Mouse (Mus musculus): Measurements from ENCODE around the gene Lrrc43. TPM values are rescaled to one million over a fixed set of nuclear protein-coding genes. Genes with fewer than 3 reads are reported as not detected.

The Lrrc43 gene
- polyA plus RNA-seq, 2 experiments = not detected

GRCm38 (mm10) chr5:123530056-123530455 lies 41.0 kb downstream of the Lrrc43 start:
- Histone ChIP-seq H3K4me3 (replicated peaks; ENCODE audit: low read length) (no peak overlapping the region), H3K9me3 (ENCODE audit: control insufficient read depth, low read length) (no peaks in the 10 kb centered on the region), H3K4me1 (ENCODE audit: control insufficient read depth, insufficient read depth, low read length) (no peaks in the 10 kb centered on the region), H3K36me3 (ENCODE audit: control insufficient read depth, insufficient read depth, low read length) (peaks cover 71% of the 10 kb centered on the region), H3K27me3 (ENCODE audit: control insufficient read depth, insufficient read depth, low read length) (no peaks in the 10 kb centered on the region), H3K27ac (replicated peaks; ENCODE audit: low read depth, low read length) (no peak overlapping the region), H3K9ac (ENCODE audit: low read depth, low read length, severe bottlenecking) (no peak overlapping the region), H3K4me2 (replicated peaks; ENCODE audit: low read depth, low read length, severe bottlenecking) (no peak overlapping the region)
- no peak for TF ChIP-seq POLR2A (IDR thresholded peaks at IDR 0.05; ENCODE audit: borderline replicate concordance, extremely low read depth, insufficient read depth, insufficient read length)
- 89% methylated on average over 8 of the region's 8 CpGs for WGBS
- ATAC-seq (ENCODE audit: low FRiP score, low read depth) (no peak), DNase-seq (ENCODE audit: low spot score) (no peak)

DNA sequence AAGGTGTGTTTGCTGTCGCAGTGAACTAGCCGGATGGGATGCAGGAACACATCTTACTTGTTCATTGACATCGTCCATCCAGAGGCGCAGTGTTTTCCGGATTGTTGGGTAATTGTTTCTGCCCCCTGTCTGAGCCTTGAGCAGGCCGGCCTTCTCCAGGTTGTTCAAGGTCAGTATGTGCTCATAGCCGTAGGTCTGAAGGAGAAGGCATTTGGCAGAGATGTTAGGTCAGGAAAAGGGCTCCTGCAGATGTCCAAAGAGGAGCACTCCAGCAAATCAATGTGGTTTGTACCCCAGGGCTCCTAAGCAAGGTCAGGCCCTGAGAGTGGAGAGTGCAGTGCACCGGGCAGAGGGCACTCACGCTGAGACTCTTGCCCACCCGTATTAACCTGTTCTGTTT lies 44.7 kb downstream of the Lrrc43 start:
- WGBS = 96% methylated on average over 10 of the region's 10 CpGs
- Histone ChIP-seq H3K4me2 (replicated peaks; ENCODE audit: low read depth, low read length, severe bottlenecking) (no peak overlapping the region), H3K27me3 (ENCODE audit: control insufficient read depth, insufficient read depth, low read length) (no peaks in the 10 kb centered on the region), H3K27ac (replicated peaks; ENCODE audit: low read depth, low read length) (no peak overlapping the region), H3K9ac (ENCODE audit: low read depth, low read length, severe bottlenecking) (no peak overlapping the region), H3K4me1 (ENCODE audit: control insufficient read depth, insufficient read depth, low read length) (no peaks in the 10 kb centered on the region), H3K36me3 (ENCODE audit: control insufficient read depth, insufficient read depth, low read length) (peaks cover 75% of the 10 kb centered on the region), H3K4me3 (replicated peaks; ENCODE audit: low read length) (no peak overlapping the region), H3K9me3 (ENCODE audit: control insufficient read depth, low read length) (no peaks in the 10 kb centered on the region)
- ATAC-seq (ENCODE audit: low FRiP score, low read depth) (no peak), DNase-seq (ENCODE audit: low spot score) (no peak)
- TF ChIP-seq POLR2A (IDR thresholded peaks at IDR 0.05; ENCODE audit: borderline replicate concordance, extremely low read depth, insufficient read depth, insufficient read length) = no peak

DNA sequence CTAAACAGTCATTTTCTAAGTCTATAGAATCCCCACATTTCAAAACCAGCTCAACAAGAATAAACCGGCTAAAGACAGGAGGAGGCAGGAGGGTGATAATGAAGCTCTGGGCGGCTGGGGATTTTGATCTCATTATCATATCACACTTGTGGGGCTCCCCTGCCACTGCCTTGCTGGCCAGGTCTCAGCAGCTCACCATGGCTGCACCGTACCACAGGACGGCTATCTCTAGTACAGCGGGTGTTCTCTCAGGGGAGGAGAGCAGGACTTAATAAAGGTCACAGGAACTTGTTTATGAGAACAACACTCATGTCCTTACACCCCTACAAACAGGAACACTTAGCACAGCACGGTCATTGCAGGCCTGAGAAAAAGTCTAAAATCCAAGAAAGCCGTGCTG lies 66.6 kb downstream of the Lrrc43 start:
- no peak overlapping the region for H3K27ac ChIP-seq (replicated peaks; ENCODE audit: low read depth, low read length)
- ATAC-seq (ENCODE audit: low FRiP score, low read depth) (no peak), DNase-seq (ENCODE audit: low spot score) (no peak)
- no peak for TF ChIP-seq POLR2A (IDR thresholded peaks at IDR 0.05; ENCODE audit: borderline replicate concordance, extremely low read depth, insufficient read depth, insufficient read length)
- no peaks in the 10 kb centered on the region for H3K9me3 ChIP-seq (ENCODE audit: control insufficient read depth, low read length)
- H3K4me2 ChIP-seq (replicated peaks; ENCODE audit: low read depth, low read length, severe bottlenecking) = no peak overlapping the region
- no peak overlapping the region for H3K4me3 ChIP-seq (replicated peaks; ENCODE audit: low read length)
- H3K27me3 ChIP-seq (ENCODE audit: control insufficient read depth, insufficient read depth, low read length) = no peaks in the 10 kb centered on the region
- H3K4me1 ChIP-seq (ENCODE audit: control insufficient read depth, insufficient read depth, low read length) = no peaks in the 10 kb centered on the region
- no peak overlapping the region for H3K9ac ChIP-seq (ENCODE audit: low read depth, low read length, severe bottlenecking)
- 91% methylated on average over 7 of the region's 7 CpGs for WGBS
- peaks cover 42% of the 10 kb centered on the region for H3K36me3 ChIP-seq (ENCODE audit: control insufficient read depth, insufficient read depth, low read length)

DNA sequence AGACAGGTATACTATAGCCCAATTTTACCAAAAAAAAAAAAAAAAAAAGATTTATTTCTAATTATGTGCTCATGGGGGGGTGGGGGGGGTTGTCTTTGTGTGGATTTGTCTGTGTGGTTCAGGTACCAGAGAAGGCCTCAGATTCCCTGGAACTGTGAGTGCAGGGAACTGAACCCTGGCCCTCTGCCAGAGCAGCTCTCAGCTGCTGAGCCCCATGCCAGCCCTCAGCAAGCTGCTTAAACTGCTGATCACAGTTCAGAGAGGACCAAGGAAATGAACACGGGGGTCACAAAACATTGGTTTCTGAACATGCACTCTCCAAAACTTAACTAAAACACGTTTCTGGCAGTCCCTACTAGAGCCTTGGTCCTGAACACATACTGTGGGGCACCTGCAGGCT lies 67.3 kb downstream of the Lrrc43 start:
- H3K36me3 ChIP-seq (ENCODE audit: control insufficient read depth, insufficient read depth, low read length) = peaks cover 47% of the 10 kb centered on the region
- H3K4me2 ChIP-seq (replicated peaks; ENCODE audit: low read depth, low read length, severe bottlenecking) = no peak overlapping the region
- 82% methylated on average over 2 of the region's 2 CpGs for WGBS
- no peak for ATAC-seq (ENCODE audit: low FRiP score, low read depth)
- no peaks in the 10 kb centered on the region for H3K9me3 ChIP-seq (ENCODE audit: control insufficient read depth, low read length)
- TF ChIP-seq POLR2A (IDR thresholded peaks at IDR 0.05; ENCODE audit: borderline replicate concordance, extremely low read depth, insufficient read depth, insufficient read length) = no peak
- no peaks in the 10 kb centered on the region for H3K27me3 ChIP-seq (ENCODE audit: control insufficient read depth, insufficient read depth, low read length)
- no peak overlapping the region for H3K4me3 ChIP-seq (replicated peaks; ENCODE audit: low read length)
- H3K27ac ChIP-seq (replicated peaks; ENCODE audit: low read depth, low read length) = no peak overlapping the region
- no peak for DNase-seq (ENCODE audit: low spot score)
- no peaks in the 10 kb centered on the region for H3K4me1 ChIP-seq (ENCODE audit: control insufficient read depth, insufficient read depth, low read length)
- H3K9ac ChIP-seq (ENCODE audit: low read depth, low read length, severe bottlenecking) = no peak overlapping the region

Small RNA genes lying within 50 kb of the gene (microRNA-seq; reads per million reads assigned to microRNA genes)
- gene Mir7647 = 1.4 reads per million

Other genes with a start within 250 kb of the Lrrc43 start
- gene Wdr66, start 237.2 kb upstream of the Lrrc43 start, polyA plus RNA-seq (2012; rRNA removed) = 0.86 and 0.87 TPM in 2 replicates
- 0.50 and 0.53 TPM in 2 replicates for gene Wdr66, start 237.2 kb upstream of the Lrrc43 start, polyA plus RNA-seq (2014; fragmentation: Nextera tagmentation; extraction: Ambion mirVana)
- gene Bcl7a, start 145.5 kb upstream of the Lrrc43 start, polyA plus RNA-seq (2012; rRNA removed) = 28.3 and 31.4 TPM in 2 replicates
- 20.1 and 25.4 TPM in 2 replicates for gene Bcl7a, start 145.5 kb upstream of the Lrrc43 start, polyA plus RNA-seq (2014; fragmentation: Nextera tagmentation; extraction: Ambion mirVana)
- gene Mlxip, start 94.5 kb upstream of the Lrrc43 start, polyA plus RNA-seq (2012; rRNA removed) = 28.3 and 37.8 TPM in 2 replicates
- 16.5 and 19.7 TPM in 2 replicates for gene Mlxip, start 94.5 kb upstream of the Lrrc43 start, polyA plus RNA-seq (2014; fragmentation: Nextera tagmentation; extraction: Ambion mirVana)
- not detected in 2 replicates for gene Il31, start 184 bp downstream of the Lrrc43 start, polyA plus RNA-seq (2012; rRNA removed)
- not detected in 2 replicates for gene Il31, start 184 bp downstream of the Lrrc43 start, polyA plus RNA-seq (2014; fragmentation: Nextera tagmentation; extraction: Ambion mirVana)
- 1.8 and 2.0 TPM in 2 replicates for gene B3gnt4, start 21.2 kb downstream of the Lrrc43 start, polyA plus RNA-seq (2012; rRNA removed)
- gene B3gnt4, start 21.2 kb downstream of the Lrrc43 start, polyA plus RNA-seq (2014; fragmentation: Nextera tagmentation; extraction: Ambion mirVana) = 0.34 and 1.2 TPM in 2 replicates
- gene Diablo, start 34.9 kb downstream of the Lrrc43 start, polyA plus RNA-seq (2012; rRNA removed) = 85.2 and 92.3 TPM in 2 replicates
- gene Diablo, start 34.9 kb downstream of the Lrrc43 start, polyA plus RNA-seq (2014; fragmentation: Nextera tagmentation; extraction: Ambion mirVana) = 97.4 and 107 TPM in 2 replicates
- gene Gm49027, start 36.2 kb downstream of the Lrrc43 start, polyA plus RNA-seq (2012; rRNA removed) = 3.9 and 6.1 TPM in 2 replicates
- gene Gm49027, start 36.2 kb downstream of the Lrrc43 start, polyA plus RNA-seq (2014; fragmentation: Nextera tagmentation; extraction: Ambion mirVana) = 0.41 and 0.55 TPM in 2 replicates
- 21.4 and 22.3 TPM in 2 replicates for gene Vps33a, start 83.7 kb downstream of the Lrrc43 start, polyA plus RNA-seq (2012; rRNA removed)
- 31.0 and 33.3 TPM in 2 replicates for gene Vps33a, start 83.7 kb downstream of the Lrrc43 start, polyA plus RNA-seq (2014; fragmentation: Nextera tagmentation; extraction: Ambion mirVana)
- gene Clip1, start 195.3 kb downstream of the Lrrc43 start, polyA plus RNA-seq (2012; rRNA removed) = 33.4 and 33.7 TPM in 2 replicates
- gene Clip1, start 195.3 kb downstream of the Lrrc43 start, polyA plus RNA-seq (2014; fragmentation: Nextera tagmentation; extraction: Ambion mirVana) = 35.2 and 37.1 TPM in 2 replicates
- 84.5 and 86.9 TPM in 2 replicates for gene Zcchc8, start 231.8 kb downstream of the Lrrc43 start, polyA plus RNA-seq (2012; rRNA removed)
- gene Zcchc8, start 231.8 kb downstream of the Lrrc43 start, polyA plus RNA-seq (2014; fragmentation: Nextera tagmentation; extraction: Ambion mirVana) = 70.9 and 76.1 TPM in 2 replicates